Mouse (Mus musculus): ENCODE results near the gene Ticrr.
A peak's percentile ranks its signal among the peaks of the same experiment; 100 is the strongest.

Ticrr gene

DNA sequence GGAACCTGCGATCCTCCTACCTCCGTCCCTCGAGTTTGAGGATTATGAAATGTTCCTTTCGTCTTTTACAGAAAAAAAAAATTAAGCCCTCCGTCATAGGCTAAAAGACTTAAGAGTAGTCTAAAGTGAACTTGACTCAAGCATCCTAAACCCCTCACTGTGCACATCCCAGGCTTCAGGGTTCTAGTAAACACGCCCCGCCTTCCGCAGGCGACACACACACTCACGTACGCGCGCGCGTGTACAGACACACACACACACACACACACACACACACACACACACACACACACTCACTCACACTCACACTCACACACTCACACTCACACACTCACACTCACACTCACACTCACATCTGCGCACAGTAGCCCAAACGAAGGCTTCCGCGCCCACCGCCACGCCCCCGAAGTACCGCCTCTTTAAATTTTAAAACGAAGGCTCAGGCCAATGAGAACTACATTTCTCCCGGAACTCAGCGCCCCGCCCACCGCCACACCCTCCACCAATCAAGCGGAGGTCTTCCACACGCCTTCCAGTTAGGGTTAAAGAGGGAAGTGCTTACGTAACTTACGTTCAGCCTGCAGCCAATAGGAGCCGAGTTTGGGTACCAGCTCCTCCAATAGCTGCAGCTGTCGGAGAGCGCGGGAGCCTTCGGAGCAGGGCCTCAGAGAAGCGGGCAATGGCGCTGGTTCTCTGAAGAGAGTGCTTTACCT, at the start of gene Ticrr:
Gene Ticrr (plus strand): TSS at position 619 of the 713 bp plus-strand sequence.
- peak; percentile 99 for DNase-seq (ENCODE audit: low spot score)

DNA sequence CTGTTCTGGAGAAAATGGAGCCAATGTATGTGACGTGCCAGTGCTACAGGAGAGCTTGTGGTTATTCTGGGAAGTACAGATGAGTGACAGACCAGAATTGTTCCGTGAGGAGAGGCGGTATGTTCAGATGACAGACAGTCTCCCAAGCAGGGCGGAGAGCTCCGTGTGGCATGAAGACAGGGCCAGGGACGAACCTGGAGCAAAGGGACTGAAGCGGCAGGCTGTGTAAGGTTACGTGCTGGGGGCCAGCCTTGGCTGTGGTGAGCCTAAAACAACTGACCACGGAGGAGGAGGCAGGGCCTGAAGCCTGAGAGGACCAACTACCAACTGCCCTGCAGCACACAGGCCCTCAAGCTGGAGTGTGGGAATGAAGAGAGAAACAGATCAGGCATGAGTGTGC, 48.1 kb upstream of the Ticrr start:
- no peak for DNase-seq (ENCODE audit: low spot score)

DNA sequence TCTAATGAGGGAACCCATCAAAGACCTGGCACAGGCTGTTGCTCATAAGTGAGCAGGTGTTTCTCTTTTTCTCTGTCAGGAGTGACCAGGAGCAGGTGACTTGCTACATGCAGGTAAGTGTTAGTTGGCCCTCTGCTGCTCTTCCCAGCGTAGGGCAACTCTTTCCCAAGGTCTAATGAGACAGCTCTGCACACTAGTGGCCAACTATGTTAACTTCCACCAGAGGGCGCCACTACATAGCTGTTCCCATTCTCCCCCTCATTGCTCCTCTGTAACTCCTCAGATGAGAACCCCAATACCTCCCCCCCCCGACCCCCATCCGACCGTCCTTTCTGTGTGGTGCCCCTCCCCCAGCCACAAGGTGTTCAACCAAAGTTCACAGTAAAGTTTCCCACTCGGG, 47.2 kb upstream of the Ticrr start:
- DNase-seq (ENCODE audit: low spot score), result peak; percentile 81

DNA sequence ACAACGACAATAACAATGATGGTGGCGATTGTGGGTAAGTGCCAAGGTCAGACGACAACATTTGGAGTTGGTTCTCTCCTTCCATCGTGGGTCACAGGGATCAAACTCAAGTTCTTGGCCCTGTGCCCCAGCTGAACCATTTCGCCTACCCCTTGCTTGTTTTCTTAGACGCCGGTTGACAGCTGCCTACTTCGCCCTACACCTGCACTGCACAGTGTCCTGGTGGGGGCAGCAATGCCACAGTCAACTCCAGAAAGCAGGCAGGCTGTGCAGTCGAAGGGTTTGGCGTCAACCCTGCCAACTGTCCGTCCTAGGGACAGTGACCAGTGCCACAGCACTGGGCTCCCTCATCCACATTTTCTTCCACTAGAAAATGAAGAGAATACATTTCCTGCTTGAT, 46.7 kb upstream of the Ticrr start:
- DNase-seq (ENCODE audit: low spot score), result no peak

DNA sequence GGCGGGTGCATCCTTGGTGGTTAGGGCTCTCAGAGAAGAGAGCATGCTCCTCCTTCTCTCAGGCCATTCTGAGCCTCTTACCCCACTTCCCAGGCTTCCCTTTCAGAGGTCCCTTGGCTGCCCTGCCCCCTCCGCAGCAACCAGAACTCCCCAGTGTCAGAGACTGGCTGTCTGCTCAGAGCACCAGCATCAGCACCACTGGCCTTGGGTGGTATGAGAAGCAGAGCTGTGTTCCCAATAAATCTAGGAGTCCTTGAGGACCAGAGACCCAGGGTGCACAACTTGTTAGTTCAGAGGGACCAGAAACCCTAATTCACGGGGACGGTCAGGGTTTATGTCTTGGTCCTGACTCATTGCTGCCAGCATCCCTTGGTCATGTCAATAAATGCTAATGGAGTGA, 45.0 kb upstream of the Ticrr start:
- DNase-seq (ENCODE audit: low spot score), result no peak

DNA sequence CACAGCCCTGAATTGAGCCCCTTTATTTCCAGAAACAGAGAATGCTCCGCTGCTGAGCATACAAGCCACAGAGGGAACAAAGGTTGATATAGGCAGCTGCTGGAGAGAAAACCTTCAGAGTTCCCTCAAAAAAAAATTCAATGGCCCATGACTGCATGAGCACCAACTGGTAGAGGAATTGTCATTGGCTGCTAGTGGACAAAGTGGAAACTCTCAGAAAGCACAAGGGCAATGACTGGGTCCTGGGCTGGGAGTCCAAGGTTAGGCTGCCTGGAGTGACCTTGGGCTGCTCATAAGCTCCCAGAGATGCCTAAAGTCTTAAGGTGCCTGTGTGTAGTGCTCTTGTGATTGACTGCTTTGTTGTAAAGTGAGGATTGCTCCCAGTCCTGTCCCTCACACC, 44.1 kb upstream of the Ticrr start:
- DNase-seq (ENCODE audit: low spot score), result no peak

DNA sequence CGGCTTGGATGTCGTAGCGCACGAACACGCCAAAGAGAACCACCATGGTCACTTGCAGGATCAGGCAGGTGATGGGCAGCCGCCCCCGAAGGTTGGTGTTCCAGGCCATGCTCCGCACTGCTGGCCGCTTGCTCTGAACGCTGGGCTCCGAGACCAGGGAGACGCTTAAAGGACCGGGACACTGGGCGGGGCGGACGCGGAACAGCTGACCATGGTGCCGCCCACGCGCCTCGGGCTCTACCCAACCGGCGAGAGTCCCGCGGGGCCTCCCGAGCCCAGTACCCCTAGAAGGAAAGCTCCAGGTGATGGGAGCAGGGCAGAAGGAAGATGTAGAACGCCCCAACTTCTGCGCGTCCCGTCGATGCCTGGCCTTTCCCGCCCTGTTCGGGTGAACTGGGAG, 42.6 kb upstream of the Ticrr start, which contains the start of gene Rhcg:
Gene Rhcg (minus strand): TSS at position 240 of the 400 bp plus-strand sequence.
- DNase-seq (ENCODE audit: low spot score), result no peak

DNA sequence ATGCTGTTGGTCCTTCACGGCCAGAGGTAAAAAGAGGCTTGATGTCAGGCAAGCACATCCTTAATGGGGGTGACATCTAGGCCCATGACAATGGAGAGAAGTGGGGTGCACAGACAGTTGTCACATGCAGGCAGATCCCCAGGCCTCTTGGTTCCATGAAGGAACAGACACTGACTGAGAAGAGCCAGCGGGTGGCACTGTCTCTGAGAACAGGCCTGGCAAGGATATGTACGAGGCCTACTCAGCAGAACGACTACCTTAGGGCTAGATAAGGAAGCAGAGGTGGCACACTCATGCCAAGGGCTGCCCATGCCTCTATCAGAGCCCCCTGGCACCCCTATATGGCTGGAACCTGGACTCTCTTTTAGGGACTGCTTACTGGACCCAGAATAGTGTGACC, 40.5 kb upstream of the Ticrr start:
- DNase-seq (ENCODE audit: low spot score), result no peak

DNA sequence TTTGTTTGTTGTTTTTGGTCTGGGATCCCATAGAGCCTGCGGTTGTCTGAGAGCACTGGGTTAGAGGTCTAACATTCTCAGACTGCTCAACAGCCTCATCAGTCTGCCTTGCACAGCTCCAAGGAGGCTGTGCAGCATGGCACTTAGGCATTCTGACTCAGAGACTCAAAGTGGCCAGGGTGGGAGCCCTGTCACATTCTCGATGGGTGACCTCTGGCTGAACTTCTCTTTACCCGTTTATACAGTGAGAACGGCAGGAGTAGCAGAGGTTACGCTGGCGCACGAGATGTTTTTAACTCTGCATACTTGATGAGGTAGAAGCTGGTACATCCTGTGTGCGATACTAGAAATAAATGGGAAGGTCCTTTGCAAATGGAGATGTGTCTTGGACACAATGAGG, 36.9 kb upstream of the Ticrr start:
- no peak for DNase-seq (ENCODE audit: low spot score)

DNA sequence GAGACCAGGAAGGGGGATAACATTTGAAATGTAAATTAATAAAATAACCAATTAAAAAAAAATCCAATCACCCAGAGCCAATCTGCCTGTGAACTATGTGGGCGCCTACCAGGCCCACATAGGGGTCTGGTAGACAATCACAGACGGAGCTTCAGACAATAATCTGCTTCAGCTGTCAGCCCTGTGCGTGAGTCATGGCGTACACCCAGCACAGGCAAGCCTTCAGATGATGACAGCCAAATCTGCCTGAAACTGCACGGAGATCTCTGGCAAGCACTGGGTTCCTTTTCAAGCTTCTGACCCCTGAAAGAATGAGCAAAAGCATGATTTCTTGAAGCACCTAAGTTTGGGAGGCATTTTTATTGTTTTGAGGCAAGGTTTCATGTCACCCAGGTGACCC, 33.8 kb upstream of the Ticrr start:
- DNase-seq (ENCODE audit: low spot score), result no peak

DNA sequence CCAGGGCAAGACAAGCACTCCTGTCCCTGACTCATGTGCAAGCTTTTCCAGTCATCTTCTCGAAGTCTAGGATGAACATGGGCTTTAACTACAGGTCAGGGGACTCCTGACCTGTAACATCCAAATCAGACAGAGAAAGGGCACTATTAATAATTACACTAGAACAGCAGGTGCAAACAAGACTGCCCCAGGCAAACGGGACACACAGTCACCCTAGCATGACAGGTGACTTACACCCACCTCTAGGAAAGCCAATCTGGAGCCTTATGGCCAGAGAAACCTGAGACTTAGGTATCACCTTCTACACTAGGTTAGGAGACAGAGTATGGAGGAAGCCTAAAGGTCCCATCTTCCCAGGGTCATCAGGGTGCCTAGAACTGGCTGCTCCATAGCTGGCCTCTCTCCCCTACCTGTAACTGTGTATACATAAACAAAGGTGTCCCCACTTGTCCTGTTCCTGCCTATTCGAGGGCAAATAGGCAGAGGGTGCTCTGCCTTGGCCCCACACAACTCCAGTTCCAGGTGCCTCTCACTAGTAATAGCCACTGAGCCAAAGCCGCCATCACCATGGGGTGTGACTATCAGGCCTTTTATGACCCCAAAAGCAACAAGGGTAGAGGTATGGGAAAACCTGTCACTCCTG, 31.6 kb upstream of the Ticrr start:
- DNase-seq (ENCODE audit: low spot score), result no peak

DNA sequence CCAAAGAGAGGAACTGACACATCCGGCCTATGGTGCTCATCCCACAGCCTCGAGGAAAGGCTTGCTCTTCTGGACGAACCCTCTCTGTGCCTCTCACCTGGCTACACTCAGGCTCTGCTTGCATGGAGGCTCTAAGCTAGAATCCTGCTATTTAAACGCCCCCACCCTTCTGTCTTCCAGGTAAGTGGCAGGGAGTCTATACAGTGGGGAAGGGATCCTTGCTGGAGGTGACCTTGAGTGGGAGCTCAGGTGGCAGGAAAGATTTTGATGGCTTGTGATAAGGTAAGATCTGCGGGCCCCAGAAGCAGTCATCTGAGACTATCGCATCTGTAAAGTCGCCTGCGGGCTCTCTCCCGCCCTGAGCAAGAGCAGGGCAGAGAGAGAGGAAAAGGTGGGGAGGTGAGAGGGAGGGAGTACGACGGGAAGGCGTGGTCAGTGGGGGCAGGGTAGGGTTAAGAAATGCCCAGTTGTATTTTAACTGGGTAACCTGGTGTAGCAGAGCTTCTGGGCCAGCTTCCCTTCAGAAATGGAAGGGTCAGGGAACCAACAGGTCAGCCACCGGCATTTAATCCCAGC, 28.1 kb upstream of the Ticrr start:
- DNase-seq (ENCODE audit: low spot score), result no peak

DNA sequence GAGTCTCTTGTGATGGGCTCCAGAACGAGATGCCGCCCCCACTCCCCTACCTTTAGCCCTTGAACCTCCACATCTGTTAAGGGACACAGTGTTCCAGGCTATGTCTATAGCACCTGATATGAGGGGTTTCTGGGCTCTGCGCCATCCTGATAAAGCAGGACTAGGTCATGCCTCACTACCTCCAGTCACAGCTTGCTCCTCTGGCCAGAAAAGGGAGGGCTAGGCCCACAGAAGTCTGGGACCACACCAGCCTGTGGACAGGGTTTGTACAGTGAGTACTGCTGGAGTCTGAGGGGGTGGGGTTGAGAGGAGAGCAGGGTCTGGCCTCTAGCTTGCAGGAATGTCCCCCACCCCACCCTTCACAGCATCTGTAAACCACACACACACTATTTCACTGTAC, 12.8 kb upstream of the Ticrr start:
- no peak for DNase-seq (ENCODE audit: low spot score)

DNA sequence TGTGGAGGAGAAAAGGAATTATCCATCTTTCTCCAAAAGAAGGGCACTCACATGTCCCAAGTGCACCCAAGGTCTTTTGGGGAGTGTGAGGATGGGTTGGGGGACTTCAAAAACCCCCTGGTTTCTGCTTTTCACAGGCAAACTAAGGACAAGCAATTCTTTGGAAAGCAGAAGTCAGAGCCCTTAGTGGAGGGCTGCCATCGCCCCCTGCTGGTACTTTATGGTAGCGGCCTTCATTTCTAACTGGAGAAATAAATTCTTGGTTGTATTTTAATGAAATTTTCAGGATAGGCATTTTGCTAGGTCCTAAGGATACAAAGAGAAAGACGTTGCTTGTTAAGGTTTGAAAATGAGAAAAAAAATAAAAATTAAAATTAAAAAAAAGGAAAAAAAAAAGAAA, 11.0 kb upstream of the Ticrr start:
- DNase-seq (ENCODE audit: low spot score), result peak; percentile 79

DNA sequence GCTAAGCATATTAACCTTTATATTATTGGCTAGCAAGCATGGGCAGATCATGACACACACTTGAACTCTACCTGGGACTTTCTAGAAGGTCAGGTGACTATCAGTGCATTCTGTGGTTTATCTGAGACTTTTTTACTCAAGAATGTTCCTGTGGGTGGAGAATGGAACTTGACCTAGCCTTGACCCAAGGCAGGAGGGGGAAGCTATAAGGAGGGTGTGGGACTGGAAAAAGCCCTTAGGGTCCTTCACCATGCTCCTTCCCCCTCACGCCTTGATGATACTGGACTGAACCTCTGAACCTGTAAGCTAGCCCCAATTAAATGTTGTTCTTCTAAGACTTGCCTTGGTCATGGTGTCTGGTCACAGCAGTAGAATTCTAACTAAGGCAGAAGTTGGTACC, 5.8 kb upstream of the Ticrr start:
- DNase-seq (ENCODE audit: low spot score), result no peak

DNA sequence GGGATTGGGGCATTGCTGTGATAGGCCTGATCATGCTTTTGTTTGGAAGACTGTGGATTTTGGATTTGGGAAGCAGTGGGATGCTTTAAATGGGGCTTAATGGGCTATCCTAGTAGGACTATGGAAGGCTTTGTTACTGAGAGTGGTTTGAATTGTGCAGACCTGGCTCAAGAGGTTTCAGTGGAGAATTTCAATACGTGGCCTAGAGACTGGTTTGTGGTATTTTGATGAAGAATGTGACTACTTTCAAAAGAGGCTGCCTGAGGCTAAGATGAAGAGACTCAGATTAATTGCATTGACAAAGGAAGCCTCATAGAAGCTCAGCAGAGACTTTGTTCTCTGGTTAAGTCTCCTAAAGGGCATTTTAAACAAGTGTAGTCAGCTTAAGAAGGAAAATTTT, 5.4 kb upstream of the Ticrr start:
- DNase-seq (ENCODE audit: low spot score), result no peak

DNA sequence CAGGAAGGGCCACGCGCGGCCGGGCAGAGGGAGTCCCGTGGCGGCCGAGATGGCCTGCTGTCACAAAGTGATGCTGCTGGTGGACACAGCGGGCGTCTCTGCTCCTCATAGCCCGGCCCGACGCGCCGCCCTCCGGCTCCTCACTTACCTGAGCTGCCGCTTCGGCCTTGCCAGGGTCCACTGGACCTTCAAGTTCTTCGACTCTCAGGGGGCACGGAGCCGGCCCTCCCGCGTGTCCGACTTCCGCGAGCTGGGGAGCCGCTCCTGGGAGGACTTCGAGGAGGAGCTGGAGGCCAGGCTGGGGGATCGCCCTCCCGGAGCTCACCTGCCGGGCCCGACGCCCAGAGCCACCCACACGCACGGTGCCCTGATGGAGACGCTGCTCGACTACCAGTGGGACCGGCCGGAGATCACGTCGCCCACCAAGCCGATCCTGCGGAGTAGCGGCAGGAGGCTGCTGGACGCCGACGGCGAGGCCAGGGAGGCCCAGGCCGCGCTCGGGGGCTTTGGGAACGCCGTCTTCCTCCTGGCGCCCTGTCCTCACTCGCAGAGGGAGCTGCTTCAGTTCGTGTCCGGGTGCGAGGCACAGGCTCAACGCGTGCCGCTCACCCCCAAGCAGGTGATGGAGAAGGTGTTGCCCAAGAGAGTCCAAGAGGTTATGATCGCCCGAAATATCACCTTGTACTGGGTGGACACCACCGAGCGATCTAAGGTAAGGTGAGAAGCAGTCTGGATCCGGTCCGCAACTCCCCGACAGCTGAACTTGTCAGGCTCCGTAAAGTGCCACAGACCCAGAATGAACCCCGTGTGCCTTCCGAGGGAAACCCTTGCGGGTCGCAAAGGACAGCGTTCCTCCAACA, 525 bp downstream of the Ticrr start:
- DNase-seq (ENCODE audit: low spot score), result peak; percentile 21

DNA sequence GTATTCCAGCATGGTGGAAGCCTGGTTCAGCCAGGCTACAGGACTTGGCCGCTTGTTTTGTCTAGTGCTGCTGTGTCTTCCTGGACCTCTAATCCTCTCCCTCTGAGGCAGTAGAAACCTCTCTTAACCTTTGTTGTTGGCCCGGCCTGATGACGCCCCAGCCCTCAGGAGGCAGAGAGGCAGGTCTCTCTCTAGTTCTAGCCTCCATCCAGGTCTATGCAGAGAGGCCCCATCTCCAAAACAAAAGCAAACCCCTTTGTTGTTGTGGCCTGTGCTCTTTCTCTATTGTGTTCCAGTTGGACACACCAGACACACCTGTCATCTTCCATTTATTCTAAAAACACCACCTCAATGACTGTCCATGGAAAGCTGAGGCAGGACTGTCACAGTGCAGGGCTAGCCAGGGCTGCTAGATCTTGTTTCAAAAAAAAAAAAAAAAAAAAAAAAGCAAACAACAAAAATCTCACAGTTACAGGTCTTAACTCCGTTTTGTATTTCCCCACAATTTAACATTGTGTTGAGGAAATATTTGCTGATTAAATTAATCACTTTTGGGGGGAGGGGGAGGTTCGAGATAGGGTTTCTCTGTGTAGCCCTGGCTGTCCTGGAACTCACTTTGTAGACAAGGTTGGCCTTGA, 1.4 kb downstream of the Ticrr start:
- DNase-seq (ENCODE audit: low spot score), result peak; percentile 15

DNA sequence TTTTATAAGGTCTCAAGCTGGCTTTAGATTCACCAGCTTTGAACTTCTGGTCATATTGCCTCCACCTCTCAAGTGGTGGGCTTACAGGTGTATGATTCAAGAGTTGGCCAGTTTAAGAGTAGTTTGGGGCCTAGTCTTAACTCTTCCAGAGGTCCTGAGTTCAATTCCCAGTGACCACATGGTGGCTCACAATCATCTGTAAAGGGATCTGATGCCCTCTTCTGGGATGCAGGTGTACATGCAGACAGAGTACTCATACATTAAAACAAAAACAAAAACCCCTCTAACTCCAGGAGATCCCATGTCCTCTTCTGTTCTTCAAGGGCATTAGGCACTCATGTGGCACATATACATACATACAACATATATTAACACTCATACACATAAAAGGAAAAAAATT, 6.7 kb downstream of the Ticrr start:
- DNase-seq (ENCODE audit: low spot score), result no peak

DNA sequence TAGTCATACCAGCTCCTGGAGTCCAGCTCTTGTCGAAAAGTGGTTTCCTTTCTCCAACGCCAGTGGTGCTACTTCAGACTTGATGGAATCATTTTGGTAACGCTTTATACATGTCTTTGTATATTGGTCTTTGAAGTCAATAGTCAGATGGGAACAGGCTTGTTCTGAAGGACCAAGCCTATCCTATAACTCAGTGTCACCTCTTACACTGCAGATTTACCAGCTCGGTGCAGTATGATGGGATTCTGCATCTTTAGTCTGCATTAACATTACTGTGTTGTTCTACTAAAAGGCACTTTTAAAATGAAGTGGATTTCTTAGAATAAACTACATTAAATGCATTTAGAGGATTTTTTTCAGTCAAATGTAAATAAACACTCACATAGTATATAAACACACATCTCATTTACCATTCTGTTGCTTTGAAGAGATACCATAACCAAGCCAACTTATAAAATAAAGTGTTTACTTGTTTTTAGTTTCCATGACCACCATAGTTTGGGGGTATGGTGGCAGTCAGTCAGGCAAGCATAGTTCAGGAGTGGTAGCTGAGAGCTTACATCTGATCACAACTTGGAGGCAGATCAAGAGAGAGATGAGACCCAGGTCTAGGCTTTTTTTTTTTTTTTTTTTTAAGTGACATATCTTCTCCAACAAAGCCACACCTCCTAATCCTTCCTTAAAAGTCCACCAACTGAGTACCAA, 11.1 kb downstream of the Ticrr start:
- no peak for DNase-seq (ENCODE audit: low spot score)

DNA sequence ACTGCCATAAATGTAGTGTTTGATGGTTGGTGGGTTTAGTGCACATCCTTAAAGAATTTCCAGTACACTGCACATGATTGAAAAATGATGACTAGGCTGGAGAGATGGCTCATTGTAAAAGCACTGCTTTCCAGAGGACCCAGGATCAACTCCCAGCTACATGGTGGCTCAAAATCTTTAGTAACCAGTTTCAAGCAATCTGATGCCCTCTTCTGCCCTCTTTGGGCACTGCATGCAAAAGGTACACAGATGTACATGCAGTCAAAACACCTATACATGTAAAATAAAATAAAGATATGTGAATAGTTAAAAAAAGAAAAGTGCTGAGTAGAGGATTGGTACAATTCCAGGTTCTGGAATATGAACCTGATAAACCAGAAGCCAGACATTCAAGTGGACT, 19.2 kb downstream of the Ticrr start:
- DNase-seq (ENCODE audit: low spot score), result peak; percentile 38

DNA sequence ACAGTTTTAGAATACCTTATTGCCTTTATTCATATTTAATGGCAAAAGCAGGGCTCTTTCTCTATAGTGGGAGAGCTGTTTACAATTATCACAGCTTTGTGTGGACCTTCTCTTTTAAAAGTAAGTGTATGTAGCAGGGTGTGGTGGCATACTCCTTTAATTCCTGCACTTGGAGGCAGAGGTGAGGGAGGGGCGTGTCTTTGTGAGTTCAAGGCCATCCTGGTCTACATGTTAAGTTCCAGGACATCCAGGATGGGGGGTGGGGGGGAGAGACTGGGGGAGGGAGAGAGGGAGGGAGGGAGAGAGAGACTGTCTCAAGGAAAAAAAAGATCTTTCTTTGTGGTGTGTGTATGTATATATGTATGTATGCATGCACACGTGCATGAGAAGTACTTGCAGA, 20.2 kb downstream of the Ticrr start:
- DNase-seq (ENCODE audit: low spot score), result no peak
